Mouse (Mus musculus) bone marrow, adult 2 months (tissue): Measurements from ENCODE around the gene Jam3. TPM values are rescaled to one million over a fixed set of nuclear protein-coding genes. Genes with fewer than 3 reads are reported as not detected.

Source experiments
- H3K27ac ChIP-seq: fragments of 200-500 bp; 2 replicates; pipeline ENCODE4 v1.5.1; 2012; ENCODE audit warnings: low read depth, mild to moderate bottlenecking, control low read depth, inconsistent platforms, low read length; ENCODE audit not compliant: control insufficient read depth, poor library complexity, insufficient read depth
- H3K4me1 ChIP-seq: fragments of 200-500 bp; 2 replicates; pipeline ENCODE4 v1.6.1; 2011; ENCODE audit warnings: low read length; ENCODE audit not compliant: control insufficient read depth, insufficient read depth
- H3K4me3 ChIP-seq: fragments of 200-500 bp; replicated peaks from 2 replicates; pipeline ENCODE3; 2011; ENCODE audit warnings: mild to moderate bottlenecking, low read depth, low read length, control low read depth; ENCODE audit not compliant: control insufficient read depth
- CTCF ChIP-seq: fragments of 200-500 bp; IDR thresholded peaks from 2 replicates; pipeline ENCODE4 v1.5.1; 2011; ENCODE audit warnings: low read length, control low read depth; ENCODE audit not compliant: control insufficient read depth, insufficient read depth
- POLR2A ChIP-seq: fragments of 200-500 bp; IDR thresholded peaks from 2 replicates; pipeline ENCODE4 v1.6.1; 2011; ENCODE audit warnings: low read depth, mild to moderate bottlenecking, control low read depth, low read length, borderline replicate concordance; ENCODE audit not compliant: control insufficient read depth
- WGBS: fragments of 180-500 bp; shearing (Covaris S2); methylation state at CpG from one replicate; pipeline ENCODE4 v1.1.7; 2018; 5-methylcytosine and 5-hydroxymethylcytosine counted together
- polyA plus RNA-seq: library from polyadenylated mRNA; stranded (reverse); fragments of >200 nt; gene quantifications from 2 replicates; pipeline ENCODE4 v1.2.4, GENCODE M21; 2011; ENCODE audit warnings: low replicate concordance; ENCODE audit not compliant: missing spikeins, insufficient read depth, insufficient read length

The Jam3 gene
- polyA plus RNA-seq, 1 experiment = 7.3 TPM

GRCm38 (mm10) chr9:27092916-27093315 lies 62.3 kb downstream of the Jam3 start:
- Histone ChIP-seq H3K27ac (no peak overlapping the region), H3K4me3 (no peak overlapping the region), H3K4me1 (no peaks in the 10 kb centered on the region)
- 93% methylated on average over 6 of the region's 6 CpGs for WGBS
- TF ChIP-seq POLR2A (no peak), CTCF (no peak)

- 93% methylated on average over 13 of the region's 13 CpGs for WGBS
These were observed 64.1 kb downstream of the Jam3 start for GRCm38 (mm10) chr9:27090801-27091775.

GRCm38 (mm10) chr9:27090134-27090533 lies 65.1 kb downstream of the Jam3 start:
- Histone ChIP-seq H3K4me1 (no peaks in the 10 kb centered on the region), H3K27ac (no peak overlapping the region), H3K4me3 (no peak overlapping the region)
- TF ChIP-seq CTCF = no peak
- TF ChIP-seq POLR2A = no peak
- 97% methylated on average over 1 of the region's 1 CpGs for WGBS

More at GRCm38 (mm10) chr9:27090801-27091775, 64.1 kb downstream of the Jam3 start:
- Histone ChIP-seq H3K4me1 (no peaks in the 10 kb centered on the region), H3K4me3 (no peak overlapping the region), H3K27ac (no peak overlapping the region)
- no peak for TF ChIP-seq CTCF
- no peak for TF ChIP-seq POLR2A

- no peak for TF ChIP-seq POLR2A
- TF ChIP-seq CTCF = no peak
- H3K4me1 ChIP-seq = no peaks in the 10 kb centered on the region
- no peak overlapping the region for H3K4me3 ChIP-seq
- H3K27ac ChIP-seq = no peak overlapping the region
- WGBS = 76% methylated on average over 3 of the region's 3 CpGs
These were observed 67.8 kb downstream of the Jam3 start for GRCm38 (mm10) chr9:27087402-27087801.

- no peak overlapping the region for H3K4me3 ChIP-seq
- no peak overlapping the region for H3K27ac ChIP-seq
- WGBS = 59% methylated on average over 5 of the region's 5 CpGs
- no peaks in the 10 kb centered on the region; the same call in 1 of the 2 replicates for H3K4me1 ChIP-seq
- TF ChIP-seq CTCF (no peak), POLR2A (no peak)
These were observed 69.0 kb downstream of the Jam3 start for GRCm38 (mm10) chr9:27086256-27086655.

- Histone ChIP-seq H3K4me1 (no peaks in the 10 kb centered on the region), H3K4me3 (no peak overlapping the region), H3K27ac (no peak overlapping the region)
- TF ChIP-seq POLR2A (no peak), CTCF (no peak)
These were observed 79.4 kb downstream of the Jam3 start for GRCm38 (mm10) chr9:27075812-27076211.

- TF ChIP-seq POLR2A = no peak
- no peak for TF ChIP-seq CTCF
- no peak overlapping the region for H3K27ac ChIP-seq
- 67% methylated on average over 1 of the region's 1 CpGs for WGBS
- H3K4me3 ChIP-seq = no peak overlapping the region
- no peaks in the 10 kb centered on the region for H3K4me1 ChIP-seq
These were observed 80.5 kb downstream of the Jam3 start for GRCm38 (mm10) chr9:27074677-27075076.

- WGBS = 92% methylated on average over 4 of the region's 4 CpGs
- Histone ChIP-seq H3K27ac (no peak overlapping the region), H3K4me1 (no peaks in the 10 kb centered on the region), H3K4me3 (no peak overlapping the region)
- TF ChIP-seq POLR2A (no peak), CTCF (no peak)
These were observed 84.3 kb downstream of the Jam3 start for GRCm38 (mm10) chr9:27070895-27071294.

- Histone ChIP-seq H3K4me1 (no peaks in the 10 kb centered on the region), H3K27ac (no peak overlapping the region), H3K4me3 (no peak overlapping the region)
- no peak for TF ChIP-seq CTCF
- TF ChIP-seq POLR2A = no peak
- 95% methylated on average over 5 of the region's 5 CpGs for WGBS
These were observed 96.9 kb downstream of the Jam3 start for GRCm38 (mm10) chr9:27058341-27058740.
